Mouse (Mus musculus): Measurements from ENCODE around the gene Myo18b. TPM values are rescaled to one million over a fixed set of nuclear protein-coding genes. Genes with fewer than 3 reads are reported as not detected.

The Myo18b gene
- total and polyA plus RNA-seq, 3 experiments, result not detected

- dilution Hi-C loops (cut with MboI; ENCODE audit: extremely low pct_ligation_motif_present, extremely low pct_unique_long_range_greater_than_20kb, low sequenced_read_pairs), result no loop called here
- Histone ChIP-seq H3K9me3 (replicated peaks; ENCODE audit: low read length) (peaks cover 91% of the 10 kb centered on the region), H3K4me3 (replicated peaks in 1 of 3; ENCODE audit: low read depth in 2 of 3, low read length in 2 of 3, poor library complexity in 1 of 3) (no peak overlapping the region), H3K27ac (ENCODE audit: insufficient read depth, low read depth) (no peak overlapping the region), H3K9ac (ENCODE audit: insufficient read depth, low read depth) (no peak overlapping the region), H3K36me3 (replicated peaks in 1 of 2; ENCODE audit: control insufficient read depth in 1 of 2, insufficient read depth in 1 of 2, low read length in 1 of 2) (no peaks in the 10 kb centered on the region), H3K4me2 (ENCODE audit: insufficient read depth, low read depth, poor library complexity, severe bottlenecking) (no peak overlapping the region), H3K79me2 (replicated peaks; ENCODE audit: control insufficient read depth, extremely low read depth, insufficient read depth, poor library complexity, severe bottlenecking) (no peaks in the 10 kb centered on the region), H3K4me1 (ENCODE audit: control insufficient read depth in 1 of 2, insufficient read depth in 2 of 2) (no peaks in the 10 kb centered on the region), H3K27me3 (replicated peaks) (no peaks in the 10 kb centered on the region)
- in situ Hi-C loops (cut with MboI; ENCODE audit: low pct_ligation_motif_present, low pct_unique_long_range_greater_than_20kb, low sequenced_read_pairs), result no loop called here
- no peak for TF ChIP-seq MEF2A (IDR thresholded peaks at IDR 0.05; ENCODE audit: borderline replicate concordance, low read depth, low read length)
- TF ChIP-seq CHD1 (IDR thresholded peaks at IDR 0.05; ENCODE audit: low read depth, low read length), result no peak
- TF ChIP-seq MYC (IDR thresholded peaks at IDR 0.05; ENCODE audit: low read depth, low read length), result no peak
- no peak for TF ChIP-seq EP300 (IDR thresholded peaks at IDR 0.05; ENCODE audit: low read length)
- TF ChIP-seq JUND (conservative IDR thresholded peaks at IDR 0.05; ENCODE audit: low read depth, low read length), result no peak
- no peak for TF ChIP-seq SIN3A (IDR thresholded peaks at IDR 0.05; ENCODE audit: low read length)
- TF ChIP-seq ELF1 (IDR thresholded peaks at IDR 0.05; ENCODE audit: low read depth, low read length), result no peak
- TF ChIP-seq NRF1 (IDR thresholded peaks at IDR 0.05; ENCODE audit: low read depth, low read length), result no peak
- no peak for TF ChIP-seq E2F4 (IDR thresholded peaks at IDR 0.05; ENCODE audit: insufficient replicate concordance, low read depth, low read length)
- no peak for TF ChIP-seq USF1 (IDR thresholded peaks at IDR 0.05; ENCODE audit: low read depth, low read length)
- TF ChIP-seq UBTF (IDR thresholded peaks at IDR 0.05; ENCODE audit: low read depth, low read length), result no peak
- TF ChIP-seq RCOR1 (conservative IDR thresholded peaks at IDR 0.05; ENCODE audit: low read depth, low read length), result no peak
- TF ChIP-seq POLR2AphosphoS2 (IDR thresholded peaks at IDR 0.05; ENCODE audit: low read depth, low read length), result no peak
- TF ChIP-seq ZMIZ1 (IDR thresholded peaks at IDR 0.05; ENCODE audit: low read depth, low read length), result no peak
- no peak for TF ChIP-seq GABPA (IDR thresholded peaks at IDR 0.05; ENCODE audit: insufficient replicate concordance, low read depth, low read length)
- TF ChIP-seq MAFK (IDR thresholded peaks at IDR 0.05; ENCODE audit: insufficient replicate concordance, low read length), result no peak
- no peak for TF ChIP-seq NELFE (IDR thresholded peaks at IDR 0.05; ENCODE audit: low read depth, low read length)
- TF ChIP-seq BHLHE40 (IDR thresholded peaks at IDR 0.05; ENCODE audit: low read depth, low read length), result no peak
- TF ChIP-seq IRF4 (IDR thresholded peaks at IDR 0.05; ENCODE audit: low read depth, low read length), result no peak
- DNase-seq (ENCODE audit: extremely low read depth), result no peak
These were observed 254.4 kb downstream of the Myo18b start for GRCm38 (mm10) chr5:112641770-112642169.

DNA sequence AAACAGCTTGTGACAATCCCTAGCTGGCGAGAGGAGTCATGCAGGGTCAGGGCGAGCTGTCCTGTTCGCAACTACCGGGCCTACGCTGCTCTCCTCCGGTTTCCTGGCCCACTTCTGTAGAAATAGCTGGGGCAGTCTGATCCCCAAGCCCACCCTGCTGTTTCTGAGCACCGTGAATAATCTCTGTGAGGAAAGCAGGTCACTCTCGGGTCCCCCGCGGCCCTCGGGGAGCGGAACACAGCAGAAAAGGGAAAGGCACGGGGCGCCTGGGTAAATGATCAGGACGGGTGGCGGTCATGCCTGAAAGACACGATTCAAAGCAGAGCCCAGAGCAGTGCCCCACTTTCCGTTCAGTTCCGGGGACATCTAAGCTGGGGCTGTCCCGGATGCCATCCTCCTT, 255.0 kb downstream of the Myo18b start:
- H3K4me1 ChIP-seq (ENCODE audit: control insufficient read depth in 1 of 2, insufficient read depth in 2 of 2), result no peaks in the 10 kb centered on the region
- no peaks in the 10 kb centered on the region for H3K36me3 ChIP-seq (replicated peaks in 1 of 2; ENCODE audit: control insufficient read depth in 1 of 2, insufficient read depth in 1 of 2, low read length in 1 of 2)
- dilution Hi-C loops (cut with MboI; ENCODE audit: extremely low pct_ligation_motif_present, extremely low pct_unique_long_range_greater_than_20kb, low sequenced_read_pairs), result no loop called here
- no peak for DNase-seq (ENCODE audit: extremely low read depth)
- no peak overlapping the region for H3K4me3 ChIP-seq (replicated peaks in 1 of 3; ENCODE audit: low read depth in 2 of 3, low read length in 2 of 3, poor library complexity in 1 of 3)
- in situ Hi-C loops (cut with MboI; ENCODE audit: low pct_ligation_motif_present, low pct_unique_long_range_greater_than_20kb, low sequenced_read_pairs), result no loop called here
- no peak overlapping the region for H3K9ac ChIP-seq (ENCODE audit: insufficient read depth, low read depth)
- TF ChIP-seq MEF2A (IDR thresholded peaks at IDR 0.05; ENCODE audit: borderline replicate concordance, low read depth, low read length) (no peak), IRF4 (IDR thresholded peaks at IDR 0.05; ENCODE audit: low read depth, low read length) (no peak), ZNF384 (IDR thresholded peaks at IDR 0.05; ENCODE audit: low read depth, low read length) (no peak), CHD1 (IDR thresholded peaks at IDR 0.05; ENCODE audit: low read depth, low read length) (no peak), POLR2AphosphoS2 (IDR thresholded peaks at IDR 0.05; ENCODE audit: low read depth, low read length) (no peak), HCFC1 (IDR thresholded peaks at IDR 0.05; ENCODE audit: low read depth, low read length) (no peak), SIN3A (IDR thresholded peaks at IDR 0.05; ENCODE audit: low read length) (no peak), RAD21 (IDR thresholded peaks at IDR 0.05; ENCODE audit: low read depth, low read length) (no peak), ETS1 (conservative IDR thresholded peaks at IDR 0.05; ENCODE audit: low read depth, low read length) (no peak)
- no peak overlapping the region for H3K4me2 ChIP-seq (ENCODE audit: insufficient read depth, low read depth, poor library complexity, severe bottlenecking)
- no peak overlapping the region for H3K27ac ChIP-seq (ENCODE audit: insufficient read depth, low read depth)
- peaks cover 91% of the 10 kb centered on the region for H3K9me3 ChIP-seq (replicated peaks; ENCODE audit: low read length)
- no peaks in the 10 kb centered on the region for H3K79me2 ChIP-seq (replicated peaks; ENCODE audit: control insufficient read depth, extremely low read depth, insufficient read depth, poor library complexity, severe bottlenecking)
- H3K27me3 ChIP-seq (replicated peaks), result no peaks in the 10 kb centered on the region
